In the genomic region with DNA sequence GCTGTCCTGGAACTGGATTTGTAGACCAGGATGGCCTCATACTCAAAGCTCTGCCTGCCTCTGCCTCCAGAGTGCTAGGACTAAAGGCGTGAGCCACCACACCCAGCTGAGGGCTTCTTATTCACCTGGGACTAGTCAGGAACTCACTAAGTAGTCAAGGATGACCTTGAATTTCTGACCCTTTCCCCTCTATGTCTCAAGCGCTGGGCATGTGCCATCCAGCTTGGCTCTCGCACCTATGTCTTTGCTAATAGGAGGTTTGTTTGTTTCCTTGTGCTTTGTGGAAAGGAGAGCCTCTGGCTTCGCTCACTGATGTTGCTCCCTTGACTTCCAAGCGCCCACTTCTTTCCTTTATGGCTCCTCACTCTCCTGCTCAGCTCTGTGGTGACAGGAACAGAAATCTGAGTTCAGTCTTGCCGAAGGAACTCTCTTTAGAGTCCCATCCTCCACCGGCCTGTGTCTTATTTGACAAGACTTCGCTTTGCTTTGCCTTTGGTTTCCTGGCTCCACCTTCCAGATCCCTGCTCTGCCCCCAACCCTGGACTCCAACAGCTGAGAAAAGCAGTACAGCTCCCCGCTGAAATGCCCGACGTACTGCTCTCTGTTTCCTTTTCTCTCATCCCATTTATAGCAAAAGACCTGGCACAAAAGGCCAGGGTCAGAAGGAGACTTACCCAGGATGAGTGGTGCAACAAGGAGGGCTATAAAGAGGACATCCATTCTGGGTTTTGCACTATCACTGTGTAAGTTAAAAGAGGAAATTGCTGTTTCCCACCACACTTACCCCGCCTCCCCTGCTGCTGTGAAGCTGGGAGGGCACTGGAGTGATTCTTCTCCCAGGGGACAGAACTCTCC, we compare ENCODE assay signal across 8 mouse cellular contexts. TPM values are rescaled to one million over a fixed set of nuclear protein-coding genes. Genes with fewer than 3 reads are reported as not detected.
DNase-seq lines count a peak whose midpoint lies in the region; ATAC-seq and TF ChIP-seq lines count a peak whose summit lies in the region.

A gene (minus strand): TSS at position 795 of the 855 bp plus-strand sequence.

- H3K4me3 ChIP-seq in embryonic fibroblast, embryonic 13.5 days (ENCODE audit: insufficient read depth, low read length): peak within 1 kb of the TSS; percentile 30
- peak within 1 kb of the TSS; percentile 77 for H3K4me3 ChIP-seq in hindbrain, embryonic 10.5 days
- peak within 1 kb of the TSS; percentile 19 for H3K4me3 ChIP-seq in liver, embryonic 15.5 days (replicated peaks)
- H3K4me3 ChIP-seq in neural tube, embryonic 11.5 days (ENCODE audit: low read depth, low read length): peak within 1 kb of the TSS; percentile 13; the same call in 1 of the 2 replicates

- ATAC-seq in liver, embryonic 15.5 days (ENCODE audit: insufficient read depth): no peak
- ATAC-seq in neural tube, embryonic 11.5 days (ENCODE audit: insufficient read depth, low FRiP score, low TSS enrichment): no peak

- H3K27ac ChIP-seq in embryonic fibroblast, embryonic 13.5 days (ENCODE audit: insufficient read depth, low read length): peak within 1 kb of the TSS; percentile 76
- peak within 1 kb of the TSS; percentile 87 for H3K27ac ChIP-seq in hindbrain, embryonic 10.5 days
- H3K27ac ChIP-seq in liver, embryonic 15.5 days (replicated peaks): peak within 1 kb of the TSS; percentile 61
- H3K27ac ChIP-seq in neural tube, embryonic 11.5 days (ENCODE audit: low read depth, low read length): peak within 1 kb of the TSS; percentile 63

- TF ChIP-seq POLR2A in embryonic fibroblast, embryonic 13.5 days (IDR thresholded peaks at IDR 0.05; ENCODE audit: low read depth, low read length): peak; percentile 51

- H3K36me3 ChIP-seq in hindbrain, embryonic 10.5 days: peaks cover 7% of the 10 kb centered on the region; the same call in 1 of the 2 replicates
- no peaks in the 10 kb centered on the region for H3K36me3 ChIP-seq in liver, embryonic 15.5 days (replicated peaks)
- no peaks in the 10 kb centered on the region for H3K36me3 ChIP-seq in neural tube, embryonic 11.5 days (ENCODE audit: control insufficient read depth, insufficient read depth, low read length)

- 21% methylated on average over 12 of the region's 12 CpGs for WGBS in hindbrain, embryonic 10.5 days
- 19% methylated on average over 12 of the region's 12 CpGs for WGBS in liver, embryonic 15.5 days (ENCODE audit: insufficient replicate concordance)
- WGBS in neural tube, embryonic 11.5 days: 16% methylated on average over 12 of the region's 12 CpGs

- peak within 1 kb of the TSS; percentile 87 for H3K4me2 ChIP-seq in liver, embryonic 15.5 days
- H3K4me2 ChIP-seq in neural tube, embryonic 11.5 days (ENCODE audit: low read depth): peak within 1 kb of the TSS; percentile 28

- H3K9me3 ChIP-seq in hindbrain, embryonic 10.5 days: no peaks in the 10 kb centered on the region
- H3K9me3 ChIP-seq in liver, embryonic 15.5 days (replicated peaks): no peaks in the 10 kb centered on the region
- no peaks in the 10 kb centered on the region for H3K9me3 ChIP-seq in neural tube, embryonic 11.5 days (ENCODE audit: control insufficient read depth, low read length)

- DNase-seq in urinary bladder, adult 2 months (ENCODE audit: low spot score): no peak
- no peak for DNase-seq in urinary bladder, adult 18-20 months (ENCODE audit: low spot score in 2 of 2)
- peak; percentile 34 for DNase-seq in hindbrain, embryonic 10.5 days (ENCODE audit: low spot score)
- DNase-seq in neural tube, embryonic 11.5 days (ENCODE audit: low spot score): peak; percentile 36
- DNase-seq in cerebellum, postnatal 36 days: no peak
- DNase-seq in ovary, postnatal 14 days (ENCODE audit: low spot score): no peak

- H3K9ac ChIP-seq in liver, embryonic 15.5 days: peak within 1 kb of the TSS; percentile 10; the same call in 1 of the 2 replicates
- peak within 1 kb of the TSS; percentile 29 for H3K9ac ChIP-seq in neural tube, embryonic 11.5 days (ENCODE audit: low read length)

- no peaks in the 10 kb centered on the region for H3K27me3 ChIP-seq in hindbrain, embryonic 10.5 days (ENCODE audit: insufficient read depth, poor library complexity, severe bottlenecking)
- peaks cover 9% of the 10 kb centered on the region; the same call in 1 of the 2 replicates for H3K27me3 ChIP-seq in liver, embryonic 15.5 days
- H3K27me3 ChIP-seq in neural tube, embryonic 11.5 days (ENCODE audit: control insufficient read depth, insufficient read depth, low read length): no peaks in the 10 kb centered on the region

- no peak for TF ChIP-seq CTCF in embryonic fibroblast, embryonic 13.5 days (IDR thresholded peaks at IDR 0.05; ENCODE audit: borderline replicate concordance, insufficient read depth, low read length)

- H3K4me1 ChIP-seq in embryonic fibroblast, embryonic 13.5 days (ENCODE audit: control insufficient read depth, insufficient read depth, low read length): peaks cover 2% of the 10 kb centered on the region; the same call in 1 of the 2 replicates
- H3K4me1 ChIP-seq in hindbrain, embryonic 10.5 days (replicated peaks): peaks cover 44% of the 10 kb centered on the region
- H3K4me1 ChIP-seq in liver, embryonic 15.5 days (replicated peaks): peaks cover 44% of the 10 kb centered on the region
- peaks cover 9% of the 10 kb centered on the region for H3K4me1 ChIP-seq in neural tube, embryonic 11.5 days (ENCODE audit: control insufficient read depth, insufficient read depth, low read length)

RNA-seq across cellular contexts. Expression of the gene that starts here (rescaled TPM):
- 28.6 and 30.4 TPM in 2 replicates for polyA plus RNA-seq in urinary bladder, adult 2 months (2012; rRNA removed)
- polyA plus RNA-seq in embryonic fibroblast, embryonic 13.5 days (2011; ENCODE audit: insufficient read length, low read depth, missing spikeins): 18.7 and 23.6 TPM in 2 replicates
- 12.3 and 12.7 TPM in 2 replicates for polyA plus RNA-seq in hindbrain, embryonic 10.5 days (2016; fragmentation: Nextera tagmentation; extraction: Ambion mirVana)
- polyA plus RNA-seq in liver, embryonic 15.5 days (2015; fragmentation: Nextera tagmentation; extraction: Ambion mirVana): 6.6 and 7.0 TPM in 2 replicates
- 10.8 and 14.6 TPM in 2 replicates for polyA plus RNA-seq in neural tube, embryonic 11.5 days (2014; fragmentation: Nextera tagmentation; extraction: Ambion mirVana)

Comparison
In these comparisons a context has a peak if more than half of its experiments do, and no peak if none do; other contexts are left out.
1. DNase-seq: peak in hindbrain, embryonic 10.5 days (single experiment) and neural tube, embryonic 11.5 days (single experiment); none in urinary bladder, adult 2 months (single experiment), urinary bladder, adult 18-20 months (0 of 2), cerebellum, postnatal 36 days (0 of 2) and ovary, postnatal 14 days (single experiment).
2. H3K4me3 ChIP-seq: peak in every context shown above with its lines; median percentile 77 in hindbrain, embryonic 10.5 days; 30 in embryonic fibroblast, embryonic 13.5 days; 19 in liver, embryonic 15.5 days; 13 in neural tube, embryonic 11.5 days.
3. Peak in every context shown above with its lines, with median percentiles within 50 percentile points of each other: H3K27ac ChIP-seq.